In genomic region chr1:82429061-82429460, GRCm38 (mm10) we compare ENCODE assay signal across 10 mouse cellular contexts.
DNase-seq lines count a peak whose midpoint lies in the region; ATAC-seq and TF ChIP-seq lines count a peak whose summit lies in the region.
"Had no signal": no experiment of that assay in that cellular context is flagged by ENCODE, and none has a peak within 500 bp of the region (broad histone marks: within the 10 kb centered on the region; RNA-seq: fewer than 3 reads in every experiment).

No protein-coding gene starts in this region.

- H3K4me1 ChIP-seq in stomach, embryonic 16.5 days (ENCODE audit: control insufficient read depth, insufficient read depth, low read length), result peaks cover 6% of the 10 kb centered on the region; the same call in 1 of the 2 replicates
- H3K4me1 ChIP-seq in midbrain, embryonic 15.5 days, result 0 out of 2 replicates have a peak, but pooled peaks cover 3% of the 10 kb centered on the region

- peak; percentile 27 for DNase-seq in testis, postnatal 14 days (ENCODE audit: low spot score)
- DNase-seq in testis, postnatal 10 days (ENCODE audit: low spot score), result no peak
- peak; percentile 90 for DNase-seq in brain, embryonic 14.5 days (ENCODE audit: low read depth)
- DNase-seq in kidney, postnatal 10 days, result peak; percentile 71
- no peak for DNase-seq in cerebellum, adult 8-10 months
- DNase-seq in left cerebral cortex, postnatal 25 days (ENCODE audit: low spot score in 2 of 2), result no peak
- DNase-seq: right cerebral cortex, postnatal 25 days had no signal

- TF ChIP-seq POLR2A in brain, embryonic 14.5 days (IDR thresholded peaks at IDR 0.05; ENCODE audit: borderline replicate concordance, extremely low read depth, insufficient read depth, insufficient read length, poor library complexity, severe bottlenecking), result no peak

- TF ChIP-seq CTCF in brain, embryonic 14.5 days (IDR thresholded peaks at IDR 0.05; ENCODE audit: borderline replicate concordance, extremely low read depth, insufficient read depth, insufficient read length), result no peak

- H3K27me3 ChIP-seq in stomach, embryonic 16.5 days (ENCODE audit: control insufficient read depth, insufficient read depth, low read length), result no peaks in the 10 kb centered on the region
- no peaks in the 10 kb centered on the region for H3K27me3 ChIP-seq in midbrain, embryonic 15.5 days (replicated peaks)

- WGBS in stomach, embryonic 16.5 days, result 25% methylated on average over 1 of the region's 1 CpGs
- WGBS in midbrain, embryonic 15.5 days, result 65% methylated on average over 1 of the region's 1 CpGs

- no peak overlapping the region for H3K4me2 ChIP-seq in stomach, embryonic 16.5 days (ENCODE audit: low read depth, low read length)
- H3K4me2 ChIP-seq in midbrain, embryonic 15.5 days, result no peak overlapping the region

- no peak overlapping the region for H3K9ac ChIP-seq in stomach, embryonic 16.5 days (ENCODE audit: low read length)
- H3K9ac ChIP-seq in midbrain, embryonic 15.5 days, result no peak overlapping the region
- H3K9ac ChIP-seq: liver, embryonic 14.5 days had no signal

- no peaks in the 10 kb centered on the region for H3K9me3 ChIP-seq in stomach, embryonic 16.5 days (replicated peaks; ENCODE audit: control insufficient read depth, low read length)
- H3K9me3 ChIP-seq in midbrain, embryonic 15.5 days, result no peaks in the 10 kb centered on the region

- ATAC-seq in stomach, embryonic 16.5 days (ENCODE audit: insufficient read depth, low FRiP score), result peak; percentile 88
- ATAC-seq in midbrain, embryonic 15.5 days (replicated peaks), result no peak

- no peaks in the 10 kb centered on the region for H3K36me3 ChIP-seq in stomach, embryonic 16.5 days (ENCODE audit: control insufficient read depth, insufficient read depth, low read length)
- no peaks in the 10 kb centered on the region for H3K36me3 ChIP-seq in midbrain, embryonic 15.5 days (replicated peaks)

- intact Hi-C loops in left cerebral cortex, postnatal 25 days (cut with DNase I), result no loop called here

- no peak overlapping the region for H3K4me3 ChIP-seq in stomach, embryonic 16.5 days (replicated peaks; ENCODE audit: low read length)
- no peak overlapping the region for H3K4me3 ChIP-seq in midbrain, embryonic 15.5 days

- H3K27ac ChIP-seq in stomach, embryonic 16.5 days (ENCODE audit: low read length), result peak overlapping the region; percentile 54
- no peak overlapping the region for H3K27ac ChIP-seq in midbrain, embryonic 15.5 days
- H3K27ac ChIP-seq: liver, embryonic 14.5 days had no signal

Comparison
In these comparisons a context has a peak if more than half of its experiments do, and no peak if none do; other contexts are left out.
1. DNase-seq: peak in testis, postnatal 14 days (single experiment), brain, embryonic 14.5 days (single experiment) and kidney, postnatal 10 days (single experiment); none in testis, postnatal 10 days (single experiment), cerebellum, adult 8-10 months (single experiment) and left cerebral cortex, postnatal 25 days (0 of 2).